Mouse (Mus musculus): ENCODE measurements at regions not wholly inside any gene's neighbourhood (a gene's known extent, or its start where the extent isn't known, plus 50 kb on each side); places are given as distances from the start of the nearest gene placed in this dataset.
A peak's percentile ranks its signal among the peaks of the same experiment; 100 is the strongest.

GRCm38 (mm10) chrX:96019556-96019955 lies 62.8 kb upstream of the Las1l start:
- DNase-seq = peak; percentile 66

DNA sequence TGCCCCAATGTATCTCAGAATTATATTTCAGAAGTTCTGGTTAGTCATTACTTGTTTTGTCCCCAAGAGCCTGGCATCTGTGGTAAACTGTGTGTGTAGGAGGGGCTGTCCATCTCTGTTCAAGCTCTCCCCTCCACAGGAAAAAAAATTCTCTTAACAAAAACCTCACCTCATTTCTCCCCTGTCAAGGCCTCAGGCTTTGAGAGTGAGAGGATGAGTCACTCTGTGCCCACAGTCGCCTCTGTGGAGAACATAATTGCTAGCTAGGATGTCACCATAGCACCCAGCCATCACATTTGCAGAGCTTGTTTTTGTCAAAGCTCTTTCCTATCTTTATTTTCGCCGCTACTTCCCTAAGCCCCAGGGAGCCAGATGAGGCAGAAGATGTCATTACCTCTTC lies 63.6 kb upstream of the Las1l start:
- DNase-seq = no peak

- no peak for DNase-seq
Observed at GRCm38 (mm10) chrX:96025374-96025773, 68.6 kb upstream of the Las1l start.

- peak; percentile 52 for DNase-seq
Observed at GRCm38 (mm10) chrX:96025876-96026275, 69.1 kb upstream of the Las1l start.

- DNase-seq = no peak
Observed at GRCm38 (mm10) chrX:96031591-96031990, 64.3 kb upstream of the Msn start.

- DNase-seq = no peak
Observed at GRCm38 (mm10) chrX:96035307-96035706, 60.5 kb upstream of the Msn start.

GRCm38 (mm10) chrX:96042193-96042592 lies 53.6 kb upstream of the Msn start:
- DNase-seq = no peak
